Mouse (Mus musculus) neural tube, embryonic 13.5 days (tissue): ENCODE results near the gene Clic6. TPM values are rescaled to one million over a fixed set of nuclear protein-coding genes. Genes with fewer than 3 reads are reported as not detected.

Experiments
- ATAC-seq: fragments of 200-750 bp; cut with Nextera tagmentation; 2 replicates; pipeline ENCODE4 v1.8.0; 2017; ENCODE audit warnings: low read depth, mild to moderate bottlenecking, moderate TSS enrichment, moderate library complexity
- H3K27ac ChIP-seq: fragments of 300-500 bp; sonication (generic); replicated peaks from 2 replicates; pipeline ENCODE4 v1.5.1; 2015; ENCODE audit warnings: moderate library complexity, mild to moderate bottlenecking, inconsistent platforms
- H3K27me3 ChIP-seq: fragments of 300-500 bp; sonication (generic); 2 replicates; pipeline ENCODE4 v1.6.1; 2015; ENCODE audit warnings: mild to moderate bottlenecking, inconsistent platforms
- H3K36me3 ChIP-seq: fragments of 300-500 bp; sonication (generic); 2 replicates; pipeline ENCODE4 v1.6.1; 2015; ENCODE audit warnings: mild to moderate bottlenecking, inconsistent platforms
- H3K4me1 ChIP-seq: fragments of 300-500 bp; sonication (generic); replicated peaks from 2 replicates; pipeline ENCODE4 v1.6.1; 2015; ENCODE audit warnings: inconsistent platforms
- H3K4me2 ChIP-seq: fragments of 300-500 bp; sonication (generic); 2 replicates; pipeline ENCODE4 v1.6.1; 2015; ENCODE audit warnings: inconsistent platforms, mild to moderate bottlenecking, moderate library complexity
- H3K4me3 ChIP-seq: fragments of 300-500 bp; sonication (generic); 2 replicates; pipeline ENCODE4 v1.5.1; 2015; ENCODE audit warnings: mild to moderate bottlenecking, inconsistent platforms
- H3K9ac ChIP-seq: fragments of 300-500 bp; sonication (generic); 2 replicates; pipeline ENCODE4 v1.6.1; 2015; ENCODE audit warnings: moderate library complexity, mild to moderate bottlenecking, inconsistent platforms
- H3K9me3 ChIP-seq: fragments of 300-500 bp; sonication (generic); 2 replicates; pipeline ENCODE4 v1.6.1; 2016; ENCODE audit warnings: inconsistent platforms
- WGBS: fragments of 180-500 bp; shearing (Covaris S2); methylation state at CpG from one replicate; pipeline ENCODE4 v1.1.7; 2015; 5-methylcytosine and 5-hydroxymethylcytosine counted together
- polyA plus RNA-seq: library from polyadenylated mRNA; unstranded; fragments of >200 nt; fragmentation: Nextera tagmentation; extraction: Ambion mirVana; gene quantifications from 2 replicates; pipeline ENCODE4 v1.2.1, GENCODE M21; 2015

Gene Clic6
- polyA plus RNA-seq, 1 experiment from 2014 or later, result 0.54 TPM

GRCm38 (mm10) chr16:92544264-92544663 lies 58.7 kb downstream of the Clic6 start:
- Histone ChIP-seq H3K4me1 (no peaks in the 10 kb centered on the region), H3K36me3 (no peaks in the 10 kb centered on the region), H3K9me3 (no peaks in the 10 kb centered on the region), H3K27me3 (no peaks in the 10 kb centered on the region), H3K4me3 (no peak overlapping the region), H3K4me2 (no peak overlapping the region), H3K27ac (no peak overlapping the region), H3K9ac (no peak overlapping the region)
- ATAC-seq, result no peak
- WGBS, result 43% methylated on average over 1 of the region's 1 CpGs

GRCm38 (mm10) chr16:92548651-92549050 lies 63.1 kb downstream of the Clic6 start:
- H3K27ac ChIP-seq, result no peak overlapping the region
- no peaks in the 10 kb centered on the region for H3K27me3 ChIP-seq
- no peaks in the 10 kb centered on the region for H3K9me3 ChIP-seq
- ATAC-seq, result no peak
- H3K36me3 ChIP-seq, result no peaks in the 10 kb centered on the region
- 93% methylated on average over 9 of the region's 9 CpGs for WGBS
- H3K4me2 ChIP-seq, result no peak overlapping the region
- H3K4me3 ChIP-seq, result no peak overlapping the region
- H3K9ac ChIP-seq, result no peak overlapping the region
- 0 out of 2 replicates have a peak, but pooled peaks cover 4% of the 10 kb centered on the region for H3K4me1 ChIP-seq

- H3K36me3 ChIP-seq, result no peaks in the 10 kb centered on the region
- no peaks in the 10 kb centered on the region for H3K9me3 ChIP-seq
- no peak overlapping the region for H3K9ac ChIP-seq
- no peak overlapping the region for H3K4me3 ChIP-seq
- no peak overlapping the region for H3K4me2 ChIP-seq
- ATAC-seq, result no peak
- H3K4me1 ChIP-seq, result 0 out of 2 replicates have a peak, but pooled peaks cover 4% of the 10 kb centered on the region
- H3K27me3 ChIP-seq, result no peaks in the 10 kb centered on the region
- no peak overlapping the region for H3K27ac ChIP-seq
- 72% methylated on average over 13 of the region's 13 CpGs for WGBS
These were observed 66.0 kb downstream of the Clic6 start for GRCm38 (mm10) chr16:92551266-92552105.

GRCm38 (mm10) chr16:92552106-92552382 lies 66.5 kb downstream of the Clic6 start:
- Histone ChIP-seq H3K9ac (no peak overlapping the region), H3K4me3 (no peak overlapping the region), H3K9me3 (no peaks in the 10 kb centered on the region), H3K36me3 (no peaks in the 10 kb centered on the region), H3K27me3 (no peaks in the 10 kb centered on the region), H3K4me2 (no peak overlapping the region), H3K27ac (no peak overlapping the region), H3K4me1 (0 out of 2 replicates have a peak, but pooled peaks cover 4% of the 10 kb centered on the region)
- WGBS, result 77% methylated on average over 9 of the region's 9 CpGs
- ATAC-seq, result no peak

- Histone ChIP-seq H3K27me3 (no peaks in the 10 kb centered on the region), H3K27ac (no peak overlapping the region), H3K36me3 (no peaks in the 10 kb centered on the region), H3K9ac (no peak overlapping the region), H3K4me1 (0 out of 2 replicates have a peak, but pooled peaks cover 4% of the 10 kb centered on the region), H3K4me3 (no peak overlapping the region), H3K4me2 (no peak overlapping the region), H3K9me3 (no peaks in the 10 kb centered on the region)
- no peak for ATAC-seq
- WGBS, result 68% methylated on average over 11 of the region's 11 CpGs
These were observed 67.3 kb downstream of the Clic6 start for GRCm38 (mm10) chr16:92552858-92553257.

- no peak for ATAC-seq
- H3K36me3 ChIP-seq, result no peaks in the 10 kb centered on the region
- 88% methylated on average over 1 of the region's 1 CpGs for WGBS
These were observed 69.5 kb downstream of the Clic6 start for GRCm38 (mm10) chr16:92555051-92555450.

GRCm38 (mm10) chr16:92565291-92565690 lies 79.8 kb downstream of the Clic6 start:
- Histone ChIP-seq H3K36me3 (no peaks in the 10 kb centered on the region), H3K9ac (no peak overlapping the region), H3K27me3 (peaks cover 22% of the 10 kb centered on the region), H3K4me3 (no peak overlapping the region), H3K9me3 (no peaks in the 10 kb centered on the region), H3K4me1 (no peaks in the 10 kb centered on the region), H3K27ac (no peak overlapping the region), H3K4me2 (no peak overlapping the region)
- 75% methylated on average over 11 of the region's 11 CpGs for WGBS
- ATAC-seq, result no peak

More at GRCm38 (mm10) chr16:92555051-92555450, 69.5 kb downstream of the Clic6 start:
- Histone ChIP-seq H3K9ac (no peak overlapping the region), H3K4me3 (no peak overlapping the region), H3K27ac (no peak overlapping the region), H3K27me3 (no peaks in the 10 kb centered on the region), H3K4me2 (no peak overlapping the region), H3K4me1 (0 out of 2 replicates have a peak, but pooled peaks cover 4% of the 10 kb centered on the region), H3K9me3 (no peaks in the 10 kb centered on the region)

GRCm38 (mm10) chr16:92565708-92566107 lies 80.2 kb downstream of the Clic6 start:
- Histone ChIP-seq H3K4me3 (no peak overlapping the region), H3K36me3 (no peaks in the 10 kb centered on the region), H3K27me3 (peaks cover 22% of the 10 kb centered on the region), H3K4me2 (no peak overlapping the region), H3K27ac (no peak overlapping the region), H3K4me1 (no peaks in the 10 kb centered on the region), H3K9me3 (no peaks in the 10 kb centered on the region), H3K9ac (no peak overlapping the region)
- peak; percentile 53; the same call in 1 of the 2 replicates for ATAC-seq
- WGBS, result 4% methylated on average over 6 of the region's 6 CpGs

GRCm38 (mm10) chr16:92566146-92566545 lies 80.6 kb downstream of the Clic6 start:
- Histone ChIP-seq H3K27me3 (peaks cover 22% of the 10 kb centered on the region), H3K36me3 (no peaks in the 10 kb centered on the region), H3K4me1 (no peaks in the 10 kb centered on the region), H3K9ac (no peak overlapping the region), H3K9me3 (no peaks in the 10 kb centered on the region), H3K4me2 (no peak overlapping the region), H3K4me3 (no peak overlapping the region), H3K27ac (no peak overlapping the region)
- no peak for ATAC-seq
- WGBS, result 37% methylated on average over 5 of the region's 5 CpGs

GRCm38 (mm10) chr16:92571246-92571645 lies 85.7 kb downstream of the Clic6 start:
- Histone ChIP-seq H3K4me3 (no peak overlapping the region), H3K4me1 (no peaks in the 10 kb centered on the region), H3K27ac (no peak overlapping the region), H3K27me3 (peaks cover 9% of the 10 kb centered on the region; the same call in 1 of the 2 replicates), H3K9ac (no peak overlapping the region), H3K36me3 (no peaks in the 10 kb centered on the region), H3K9me3 (no peaks in the 10 kb centered on the region), H3K4me2 (no peak overlapping the region)
- ATAC-seq, result no peak
- WGBS, result 94% methylated on average over 11 of the region's 11 CpGs

- Histone ChIP-seq H3K9me3 (no peaks in the 10 kb centered on the region), H3K9ac (no peak overlapping the region), H3K4me1 (no peaks in the 10 kb centered on the region), H3K27ac (no peak overlapping the region), H3K4me2 (no peak overlapping the region), H3K4me3 (no peak overlapping the region), H3K27me3 (no peaks in the 10 kb centered on the region), H3K36me3 (no peaks in the 10 kb centered on the region)
- no peak for ATAC-seq
- 76% methylated on average over 4 of the region's 4 CpGs for WGBS
These were observed 87.7 kb downstream of the Clic6 start for GRCm38 (mm10) chr16:92573193-92573592.

GRCm38 (mm10) chr16:92575792-92576191 lies 90.3 kb downstream of the Clic6 start:
- 81% methylated on average over 10 of the region's 10 CpGs for WGBS
- ATAC-seq, result no peak
- no peaks in the 10 kb centered on the region for H3K4me1 ChIP-seq

GRCm38 (mm10) chr16:92577381-92577780 lies 91.8 kb downstream of the Clic6 start:
- no peak overlapping the region for H3K27ac ChIP-seq
- ATAC-seq, result no peak
- H3K9me3 ChIP-seq, result no peaks in the 10 kb centered on the region
- WGBS, result 90% methylated on average over 9 of the region's 9 CpGs
- H3K36me3 ChIP-seq, result no peaks in the 10 kb centered on the region
- no peak overlapping the region for H3K4me2 ChIP-seq
- no peaks in the 10 kb centered on the region for H3K27me3 ChIP-seq
- H3K4me1 ChIP-seq, result no peaks in the 10 kb centered on the region
- no peak overlapping the region for H3K4me3 ChIP-seq
- H3K9ac ChIP-seq, result no peak overlapping the region

More at GRCm38 (mm10) chr16:92575792-92576191, 90.3 kb downstream of the Clic6 start:
- no peak overlapping the region for H3K4me2 ChIP-seq
- H3K27me3 ChIP-seq, result no peaks in the 10 kb centered on the region
- no peak overlapping the region for H3K4me3 ChIP-seq
- no peaks in the 10 kb centered on the region for H3K9me3 ChIP-seq
- no peaks in the 10 kb centered on the region for H3K36me3 ChIP-seq
- no peak overlapping the region for H3K27ac ChIP-seq
- no peak overlapping the region for H3K9ac ChIP-seq
